Mouse (Mus musculus) testis, postnatal 14 days (tissue): Measurements from ENCODE around the gene Satb1.

Source experiments
- DNase-seq: peaks from one replicate; pipeline ENCODE4 v3.0.0; 2021; ENCODE audit warnings: low spot score

The Satb1 gene

DNA sequence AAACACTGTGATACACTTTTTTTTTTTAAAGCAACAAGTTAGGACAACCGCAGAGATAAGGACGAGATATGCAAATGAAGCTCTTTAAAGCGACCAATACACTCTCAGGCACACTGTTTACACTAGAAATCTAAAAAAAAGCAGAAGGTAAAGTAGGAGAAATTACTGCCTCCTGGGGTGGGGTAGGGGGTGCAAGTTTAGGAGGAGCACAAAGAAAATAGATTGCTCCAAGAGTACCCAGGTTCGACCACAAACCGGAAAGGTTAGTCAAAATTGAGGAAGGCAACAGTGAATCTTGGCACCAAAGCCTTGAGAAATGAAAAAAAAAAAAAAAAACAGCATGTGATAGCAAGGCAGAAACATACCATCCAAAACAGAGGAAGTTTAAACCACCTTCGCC lies 18.8 kb downstream of the Satb1 start:
- no peak for DNase-seq

- no peak for DNase-seq
Measured at GRCm38 (mm10) chr17:51813784-51814120, 19.3 kb downstream of the Satb1 start.

GRCm38 (mm10) chr17:51812942-51813783 lies 19.9 kb downstream of the Satb1 start:
- peak; percentile 41 for DNase-seq

DNA sequence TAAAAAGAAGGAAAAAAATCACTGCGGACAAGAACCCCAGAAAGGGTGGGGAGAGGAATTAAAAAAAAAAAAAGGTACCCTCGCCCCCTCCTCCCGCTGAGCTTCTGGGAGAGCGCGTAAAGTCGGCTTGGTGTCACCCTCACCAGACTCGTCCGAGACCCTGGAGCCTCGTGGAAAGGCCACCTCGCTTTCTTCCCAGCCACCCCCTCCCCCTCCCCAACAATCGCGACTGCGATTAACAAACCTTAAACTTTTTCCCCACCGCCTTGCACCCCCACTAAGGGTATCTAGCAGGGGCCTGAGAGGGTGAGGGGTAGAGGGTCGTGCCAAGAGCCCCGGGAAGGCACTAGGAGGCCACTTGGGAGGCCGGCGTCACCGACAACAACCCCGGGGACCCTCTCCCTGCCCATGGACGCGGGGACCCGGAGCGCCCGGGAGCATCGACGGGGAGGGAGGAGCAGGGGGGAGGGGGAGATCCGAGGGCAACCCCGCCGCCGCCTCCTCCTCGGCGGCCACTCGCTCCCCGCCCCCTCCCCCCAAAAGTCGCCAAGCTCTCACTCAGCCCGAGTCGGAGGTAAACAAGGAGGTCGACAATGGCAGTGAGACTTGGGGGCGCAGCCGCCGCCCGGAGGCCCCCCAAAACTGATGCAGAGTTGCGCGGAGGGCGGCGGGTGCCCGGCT lies 20.7 kb downstream of the Satb1 start:
- DNase-seq, result peak; percentile 27

DNA sequence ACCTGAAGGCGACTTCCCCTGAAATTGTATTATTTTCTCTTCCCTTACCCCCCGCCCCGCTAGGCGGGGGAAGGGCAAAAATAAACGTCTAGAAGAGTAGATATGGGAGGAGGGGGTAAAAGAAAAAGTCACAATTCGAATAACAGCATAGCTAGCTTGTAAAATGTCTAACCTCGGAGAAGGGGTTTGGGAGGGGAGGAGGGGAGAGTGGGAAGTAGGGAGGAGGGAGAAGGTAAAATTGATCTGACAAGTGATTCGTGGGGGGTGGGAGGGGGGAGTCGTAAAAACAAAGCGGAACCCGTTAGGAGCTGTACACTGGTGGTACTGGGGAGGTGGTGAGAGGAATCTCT lies 21.2 kb downstream of the Satb1 start:
- DNase-seq, result no peak

- DNase-seq, result peak; percentile 59
Measured at GRCm38 (mm10) chr17:51811086-51811868, 21.8 kb downstream of the Satb1 start.

DNA sequence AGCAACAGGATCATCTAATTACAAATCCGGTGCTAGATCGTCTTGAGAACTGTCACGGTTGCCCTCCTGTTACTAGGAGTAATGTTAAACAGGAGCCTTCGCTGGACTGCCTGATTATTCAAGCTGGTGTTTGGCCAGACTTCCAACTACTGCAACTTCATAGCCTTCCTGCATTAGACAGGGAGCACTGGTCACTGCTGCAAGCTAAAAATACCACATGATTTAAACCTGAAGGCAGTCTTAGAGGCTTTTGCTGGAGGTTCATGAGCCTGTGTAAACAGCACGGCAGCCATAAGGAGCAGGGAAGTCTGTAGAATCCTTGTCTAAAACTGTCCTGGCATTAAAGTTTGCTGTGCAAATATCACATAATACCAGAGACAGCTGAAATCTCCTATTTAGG lies 25.7 kb downstream of the Satb1 start:
- no peak for DNase-seq

DNA sequence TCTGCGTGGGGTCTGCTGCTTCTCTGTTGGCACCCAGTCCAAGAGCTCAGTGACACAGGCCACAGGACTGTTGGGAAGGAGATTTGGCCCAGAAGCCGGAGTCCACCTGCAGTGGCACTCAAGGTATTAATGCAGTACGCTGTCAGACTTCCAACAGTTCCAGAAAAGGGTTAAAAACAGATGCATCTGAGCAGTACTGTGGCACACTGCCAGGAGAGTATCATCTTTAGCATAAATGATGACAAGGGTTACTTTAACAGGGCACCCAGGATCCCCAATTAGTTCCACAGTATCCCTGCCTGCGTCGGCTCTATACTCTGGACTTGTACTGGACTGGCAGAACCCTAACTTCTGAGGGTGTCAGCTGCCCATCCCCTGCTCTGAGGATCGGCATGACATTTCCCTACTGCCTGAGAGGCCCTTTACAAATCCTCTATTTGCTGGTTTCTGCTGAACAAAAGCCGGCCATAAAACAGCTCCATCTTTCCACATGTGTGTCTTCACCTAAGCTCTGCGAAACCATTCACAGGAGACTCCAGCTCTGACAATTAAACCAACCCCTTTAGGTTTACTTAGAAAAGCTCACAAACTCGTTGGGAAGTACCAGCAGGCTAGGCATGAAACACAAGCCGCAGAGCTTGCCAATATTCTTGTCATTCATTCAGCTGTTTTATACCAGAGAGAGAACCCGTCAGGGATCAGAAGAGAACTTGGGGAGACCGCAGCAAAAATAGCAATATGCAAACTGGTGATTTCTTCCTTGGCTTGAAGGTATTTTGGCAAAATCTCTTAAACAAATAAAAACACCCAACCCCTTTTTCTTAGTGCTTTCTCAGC lies 26.7 kb downstream of the Satb1 start:
- DNase-seq, result no peak

GRCm38 (mm10) chr17:51800208-51800607 lies 32.9 kb downstream of the Satb1 start:
- no peak for DNase-seq

DNA sequence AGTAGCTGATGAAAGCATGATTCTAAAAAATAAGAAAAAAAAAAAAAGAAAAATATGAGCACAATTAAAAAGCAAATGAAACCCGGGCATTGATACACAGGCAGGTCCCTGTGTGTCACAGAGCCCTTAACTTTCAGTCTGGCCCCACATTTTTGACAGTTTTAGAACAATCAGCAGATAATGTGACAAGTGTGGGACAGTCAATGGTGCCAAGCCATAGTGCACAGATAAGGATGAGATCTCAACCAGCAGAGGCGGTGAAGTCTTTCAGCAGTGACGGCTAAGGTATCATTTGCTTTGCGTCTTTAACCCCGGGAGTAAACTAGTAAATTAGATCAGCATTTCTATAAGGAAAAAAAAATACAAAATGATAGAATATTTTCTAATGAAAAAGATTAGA lies 36.6 kb downstream of the Satb1 start:
- DNase-seq, result no peak

DNA sequence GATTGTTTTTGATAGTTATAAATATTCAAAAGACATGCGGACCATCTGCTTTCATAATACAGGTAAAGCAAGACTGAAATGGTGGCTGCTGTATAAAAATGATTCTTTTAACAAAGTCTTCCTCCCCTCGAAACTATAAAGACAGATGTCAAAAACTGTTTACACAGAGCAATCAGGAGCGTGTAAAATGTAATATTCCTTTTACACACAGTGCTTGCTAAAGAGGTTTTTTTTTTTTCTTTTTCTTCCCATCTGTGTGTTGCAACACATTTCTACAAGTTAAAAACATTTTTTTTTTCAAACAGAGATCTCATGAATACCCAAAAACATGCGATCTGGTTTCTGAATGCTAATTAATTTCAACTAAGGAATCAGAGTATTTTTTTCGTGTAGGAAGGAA lies 41.9 kb downstream of the Satb1 start:
- no peak for DNase-seq

- no peak for DNase-seq
Measured at GRCm38 (mm10) chr17:51790387-51791060, 42.6 kb downstream of the Satb1 start.

DNA sequence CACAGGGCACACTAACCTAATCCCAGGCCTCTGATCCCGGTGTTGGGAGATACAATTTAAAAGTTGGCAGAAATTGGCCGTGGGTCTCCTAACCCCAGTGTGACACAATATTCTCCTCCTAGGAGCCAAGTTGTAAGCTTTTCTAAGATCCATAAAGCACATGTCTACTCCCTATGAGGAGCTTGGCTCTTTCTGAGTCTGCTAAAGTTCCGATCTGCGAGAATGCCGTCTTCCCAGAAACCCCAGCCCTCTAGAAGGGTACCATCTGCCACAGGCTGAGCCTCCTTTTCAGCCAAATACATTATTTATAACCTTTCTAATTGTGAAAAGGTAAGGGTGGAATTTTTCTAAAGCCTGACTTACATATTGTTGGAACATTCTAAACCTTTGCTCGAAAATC lies 43.3 kb downstream of the Satb1 start:
- DNase-seq, result no peak

DNA sequence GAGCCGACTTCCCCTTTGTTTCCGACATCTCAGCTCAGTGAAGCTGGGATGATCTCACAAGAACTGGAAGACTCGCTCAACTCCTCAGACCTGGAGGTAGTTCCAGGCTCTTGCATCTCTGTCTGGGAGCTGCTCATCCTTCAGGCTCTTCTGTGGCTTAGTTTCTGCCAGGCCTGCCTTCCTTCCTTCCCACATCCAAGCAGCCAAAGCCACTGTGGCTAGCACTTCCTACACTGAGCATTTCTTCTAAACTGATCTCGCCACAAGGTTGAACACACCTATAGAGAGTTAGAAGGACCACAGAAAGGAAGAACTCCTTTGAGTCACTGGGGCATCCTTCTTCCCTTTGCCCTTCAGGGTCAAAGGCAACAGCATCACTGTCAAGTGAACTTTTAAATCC lies 44.0 kb downstream of the Satb1 start:
- no peak for DNase-seq

- no peak for DNase-seq
Measured at GRCm38 (mm10) chr17:51787955-51788354, 45.1 kb downstream of the Satb1 start.

- no peak for DNase-seq
Measured at GRCm38 (mm10) chr17:51786050-51786449, 47.0 kb downstream of the Satb1 start.

- no peak for DNase-seq
Measured at GRCm38 (mm10) chr17:51784935-51785334, 48.2 kb downstream of the Satb1 start.

DNA sequence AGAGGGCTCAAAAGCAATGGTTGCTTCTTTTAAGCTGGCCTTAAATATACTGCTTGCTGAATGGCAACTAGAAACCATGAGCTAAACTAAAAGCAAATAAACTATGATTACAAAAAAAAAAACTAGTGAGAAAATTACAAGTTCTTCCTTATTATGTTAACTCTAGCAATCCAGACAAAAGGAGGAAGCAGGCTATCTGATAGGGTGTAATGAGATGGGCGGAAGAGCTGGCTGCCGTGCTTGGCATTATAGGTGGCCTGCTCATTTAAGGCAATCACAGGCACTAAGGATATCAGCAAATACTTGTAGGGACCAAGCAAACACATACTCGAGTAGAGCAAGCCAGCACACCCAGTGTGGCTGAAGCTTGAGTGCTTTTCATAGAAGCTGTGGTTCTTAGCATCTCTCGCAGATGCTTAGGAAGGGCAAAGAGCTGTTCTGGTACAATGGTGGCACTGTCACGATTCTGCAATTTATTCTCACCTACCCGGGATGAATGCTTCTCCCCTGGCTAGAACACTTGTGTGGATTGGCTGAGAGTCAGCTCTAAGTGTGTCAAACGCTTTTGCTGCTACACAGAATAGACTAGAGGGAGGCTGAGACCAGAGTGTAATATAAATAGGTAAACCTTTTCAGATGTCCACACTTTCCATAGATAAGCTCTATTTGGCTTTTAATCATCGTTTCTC lies 49.4 kb downstream of the Satb1 start:
- no peak for DNase-seq

DNA sequence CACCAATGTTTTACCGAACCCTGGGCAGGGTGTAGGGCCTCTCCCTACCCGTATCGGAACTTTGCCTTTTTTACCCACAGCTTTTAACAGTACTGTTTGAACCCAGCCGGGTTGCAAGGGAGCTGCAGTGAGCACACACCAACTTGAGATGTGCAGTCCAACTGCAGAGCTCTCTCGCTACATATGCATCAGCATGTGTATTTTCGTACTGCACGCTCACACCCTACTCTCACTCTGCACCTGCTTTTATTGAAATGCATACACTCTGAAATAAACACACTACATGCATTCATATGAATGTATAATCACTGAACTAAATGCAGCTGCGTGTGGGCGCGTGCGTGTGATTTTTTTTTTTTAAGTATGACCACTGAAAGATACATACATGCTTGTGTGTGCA lies 53.1 kb downstream of the Satb1 start:
- no peak for DNase-seq

- DNase-seq, result no peak
Measured at GRCm38 (mm10) chr17:51778961-51779360, 54.1 kb downstream of the Satb1 start.

DNA sequence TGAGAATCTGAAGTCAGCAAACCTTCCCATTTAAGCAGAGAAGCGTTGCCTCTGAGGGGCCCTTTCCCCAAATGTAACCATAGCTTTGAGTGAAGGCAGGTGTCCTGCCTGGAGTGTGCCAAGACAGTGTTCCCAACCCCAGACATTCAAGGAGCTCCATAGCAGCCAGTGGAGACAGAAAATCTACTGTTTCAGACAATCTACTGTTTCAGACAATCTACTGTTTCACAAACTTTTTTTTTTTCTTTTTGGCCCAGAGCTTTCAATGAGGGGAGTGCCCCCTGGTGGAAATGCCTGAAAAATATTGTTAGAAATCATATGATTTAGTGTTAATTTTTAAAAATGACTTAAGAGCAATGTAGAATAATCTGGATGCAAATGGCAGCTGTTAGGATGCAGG lies 55.3 kb downstream of the Satb1 start:
- DNase-seq, result no peak
